Mouse (Mus musculus) embryo, embryonic 11 days (tissue): Measurements from ENCODE around the gene Cars.
"Not testable (repeated sequence)": the region's sequence is repeated elsewhere in the genome, so short reads cannot be mapped to it uniquely, and the experiment has no call there.

ENCODE experiments used
- DNase-seq: peaks from one replicate; pipeline ENCODE4 v3.0.0-alpha.2; 2015

The Cars gene

GRCm38 (mm10) chr7:143599428-143600230 is at the start of gene Cars:
Gene Cars (minus strand): TSS chr7:143600090.
- DNase-seq = peak; percentile 98

- peak; percentile 91 for DNase-seq
Observed at GRCm38 (mm10) chr7:143649034-143649768, 49.3 kb upstream of the Cars start, which contains the start of gene Tnfrsf22. Gene Tnfrsf22 (minus strand): TSS chr7:143649661.

GRCm38 (mm10) chr7:143643949-143644348 is 44.1 kb upstream of the Cars start:
- not testable (repeated sequence) for DNase-seq

GRCm38 (mm10) chr7:143636674-143637073 is 36.8 kb upstream of the Cars start:
- DNase-seq = no peak

GRCm38 (mm10) chr7:143631503-143631902 is 31.6 kb upstream of the Cars start:
- DNase-seq = no peak

GRCm38 (mm10) chr7:143629501-143629900 is 29.6 kb upstream of the Cars start:
- no peak for DNase-seq

GRCm38 (mm10) chr7:143628540-143628939 is 28.6 kb upstream of the Cars start, which contains the start of gene Tnfrsf26:
Gene Tnfrsf26 (minus strand): TSS chr7:143628722.
- no peak for DNase-seq

- no peak for DNase-seq
Observed at GRCm38 (mm10) chr7:143627555-143628286, 27.8 kb upstream of the Cars start.

GRCm38 (mm10) chr7:143626178-143626577 is 26.3 kb upstream of the Cars start:
- DNase-seq = no peak

GRCm38 (mm10) chr7:143625151-143625550 is 25.3 kb upstream of the Cars start:
- no peak for DNase-seq

- no peak for DNase-seq
Observed at GRCm38 (mm10) chr7:143624561-143624960, 24.7 kb upstream of the Cars start.

- no peak for DNase-seq
Observed at GRCm38 (mm10) chr7:143620951-143621350, 21.1 kb upstream of the Cars start.

GRCm38 (mm10) chr7:143614404-143615135 is 14.7 kb upstream of the Cars start:
- DNase-seq = no peak

GRCm38 (mm10) chr7:143612215-143612614 is 12.3 kb upstream of the Cars start:
- DNase-seq = no peak

GRCm38 (mm10) chr7:143605321-143605720 is 5.4 kb upstream of the Cars start:
- no peak for DNase-seq

GRCm38 (mm10) chr7:143604889-143605288 is 5.0 kb upstream of the Cars start:
- no peak for DNase-seq

GRCm38 (mm10) chr7:143601705-143602104 is 1.8 kb upstream of the Cars start:
- no peak for DNase-seq

- no peak for DNase-seq
Observed at GRCm38 (mm10) chr7:143600231-143600740, 396 bp upstream of the Cars start.

GRCm38 (mm10) chr7:143594865-143595264 is 5.0 kb downstream of the Cars start:
- DNase-seq = no peak

- no peak for DNase-seq
Observed at GRCm38 (mm10) chr7:143592255-143592654, 7.6 kb downstream of the Cars start.

- DNase-seq = no peak
Observed at GRCm38 (mm10) chr7:143588006-143588405, 11.9 kb downstream of the Cars start.

GRCm38 (mm10) chr7:143587586-143587985 is 12.3 kb downstream of the Cars start:
- no peak for DNase-seq
